Mouse (Mus musculus): ENCODE results near the gene Gpr3.

Gpr3 gene

GRCm38 (mm10) chr4:133233285-133233976 is 21.1 kb upstream of the Gpr3 start:
- no peak for DNase-seq

GRCm38 (mm10) chr4:133229582-133229981 is 17.2 kb upstream of the Gpr3 start:
- no peak for DNase-seq

GRCm38 (mm10) chr4:133227636-133228035 is 15.3 kb upstream of the Gpr3 start:
- no peak for DNase-seq

- DNase-seq, result no peak
These were observed 13.7 kb upstream of the Gpr3 start for GRCm38 (mm10) chr4:133226073-133226472.

- DNase-seq, result no peak
These were observed 11.5 kb upstream of the Gpr3 start for GRCm38 (mm10) chr4:133223875-133224274.

- no peak for DNase-seq
These were observed 9.4 kb upstream of the Gpr3 start for GRCm38 (mm10) chr4:133221701-133222100.

GRCm38 (mm10) chr4:133220656-133221055 is 8.3 kb upstream of the Gpr3 start:
- no peak for DNase-seq

- DNase-seq, result no peak
These were observed 6.4 kb upstream of the Gpr3 start for GRCm38 (mm10) chr4:133218745-133219144.

- DNase-seq, result peak; percentile 56
These were observed 5.3 kb upstream of the Gpr3 start for GRCm38 (mm10) chr4:133217641-133218040.

- DNase-seq, result no peak
These were observed 1.3 kb upstream of the Gpr3 start for GRCm38 (mm10) chr4:133213661-133214060.

GRCm38 (mm10) chr4:133213268-133213590 is 893 bp upstream of the Gpr3 start:
- no peak for DNase-seq

- peak; percentile 83 for DNase-seq
These were observed 379 bp upstream of the Gpr3 start for GRCm38 (mm10) chr4:133212562-133213267.

- DNase-seq, result no peak
These were observed 1.4 kb downstream of the Gpr3 start for GRCm38 (mm10) chr4:133210788-133211390.

GRCm38 (mm10) chr4:133210023-133210787 is 2.1 kb downstream of the Gpr3 start:
- no peak for DNase-seq

- peak; percentile 66 for DNase-seq
These were observed 3.0 kb downstream of the Gpr3 start for GRCm38 (mm10) chr4:133209366-133209765.

- DNase-seq, result no peak
These were observed 8.0 kb downstream of the Gpr3 start for GRCm38 (mm10) chr4:133204379-133204778.

- DNase-seq, result no peak
These were observed 8.7 kb downstream of the Gpr3 start for GRCm38 (mm10) chr4:133203591-133203990.

- DNase-seq, result no peak
These were observed 10.1 kb downstream of the Gpr3 start for GRCm38 (mm10) chr4:133202254-133202653.

- peak; percentile 82 for DNase-seq
These were observed 11.1 kb downstream of the Gpr3 start for GRCm38 (mm10) chr4:133201006-133201771.

GRCm38 (mm10) chr4:133200343-133200742 is 12.0 kb downstream of the Gpr3 start:
- no peak for DNase-seq

GRCm38 (mm10) chr4:133199743-133200142 is 12.6 kb downstream of the Gpr3 start:
- DNase-seq, result no peak

- DNase-seq, result no peak
These were observed 13.8 kb downstream of the Gpr3 start for GRCm38 (mm10) chr4:133198337-133199180.

Measured in cerebellum, adult 11 months (tissue).